Mouse (Mus musculus): ENCODE measurements at regions not wholly inside any gene's neighbourhood (a gene's known extent, or its start where the extent isn't known, plus 50 kb on each side); places are given as distances from the start of the nearest gene placed in this dataset.

- in situ Hi-C loops (cut with MboI, MseI) = no loop called here
Observed at GRCm38 (mm10) chr13:57189246-57189645, 293.5 kb upstream of the Trpc7 start.

- in situ Hi-C loops (cut with MboI, MseI) = no loop called here
Observed at GRCm38 (mm10) chr13:57186168-57186567, 290.4 kb upstream of the Trpc7 start.

- in situ Hi-C loops (cut with MboI, MseI) = no loop called here
Observed at GRCm38 (mm10) chr13:57170180-57170579, 274.4 kb upstream of the Trpc7 start.

- in situ Hi-C loops (cut with MboI, MseI) = no loop called here
Observed at GRCm38 (mm10) chr13:57169621-57170020, 273.8 kb upstream of the Trpc7 start.

GRCm38 (mm10) chr13:57165367-57165766, 269.6 kb upstream of the Trpc7 start:
- in situ Hi-C loops (cut with MboI, MseI) = no loop called here

GRCm38 (mm10) chr13:57152787-57153186, 257.0 kb upstream of the Trpc7 start:
- in situ Hi-C loops (cut with MboI, MseI) = no loop called here

- in situ Hi-C loops (cut with MboI, MseI) = no loop called here
Observed at GRCm38 (mm10) chr13:57147623-57148022, 251.8 kb upstream of the Trpc7 start.

GRCm38 (mm10) chr13:57146708-57147107, 250.9 kb upstream of the Trpc7 start:
- in situ Hi-C loops (cut with MboI, MseI) = no loop called here

- in situ Hi-C loops (cut with MboI, MseI) = no loop called here
Observed at GRCm38 (mm10) chr13:57145782-57146181, 250.0 kb upstream of the Trpc7 start.

- in situ Hi-C loops (cut with MboI, MseI) = no loop called here
Observed at GRCm38 (mm10) chr13:57142851-57143250, 247.1 kb upstream of the Trpc7 start.

GRCm38 (mm10) chr13:57142441-57142840, 246.6 kb upstream of the Trpc7 start:
- in situ Hi-C loops (cut with MboI, MseI) = no loop called here

- in situ Hi-C loops (cut with MboI, MseI) = no loop called here
Observed at GRCm38 (mm10) chr13:57115936-57116335, 220.1 kb upstream of the Trpc7 start.

GRCm38 (mm10) chr13:57107956-57108355, 212.2 kb upstream of the Trpc7 start:
- in situ Hi-C loops (cut with MboI, MseI) = loop anchor here (5.0 kb wide), 1 partner anchor 81 kb away; no protein-coding TSS in a partner anchor

- in situ Hi-C loops (cut with MboI, MseI) = no loop called here
Observed at GRCm38 (mm10) chr13:57099601-57100000, 203.8 kb upstream of the Trpc7 start.

- in situ Hi-C loops (cut with MboI, MseI) = no loop called here
Observed at GRCm38 (mm10) chr13:57091886-57092285, 196.1 kb upstream of the Trpc7 start.

GRCm38 (mm10) chr13:57089381-57090075, 193.7 kb upstream of the Trpc7 start:
- in situ Hi-C loops (cut with MboI, MseI) = no loop called here

GRCm38 (mm10) chr13:57087966-57088365, 192.2 kb upstream of the Trpc7 start:
- in situ Hi-C loops (cut with MboI, MseI) = no loop called here

- in situ Hi-C loops (cut with MboI, MseI) = no loop called here
Observed at GRCm38 (mm10) chr13:57087398-57087797, 191.6 kb upstream of the Trpc7 start.

- in situ Hi-C loops (cut with MboI, MseI) = no loop called here
Observed at GRCm38 (mm10) chr13:57083751-57084150, 188.0 kb upstream of the Trpc7 start.

GRCm38 (mm10) chr13:57070479-57070878, 174.7 kb upstream of the Trpc7 start:
- in situ Hi-C loops (cut with MboI, MseI) = no loop called here

- in situ Hi-C loops (cut with MboI, MseI) = no loop called here
Observed at GRCm38 (mm10) chr13:57061656-57062055, 165.9 kb upstream of the Trpc7 start.

- in situ Hi-C loops (cut with MboI, MseI) = no loop called here
Observed at GRCm38 (mm10) chr13:57061074-57061473, 165.3 kb upstream of the Trpc7 start.

- in situ Hi-C loops (cut with MboI, MseI) = no loop called here
Observed at GRCm38 (mm10) chr13:57056786-57057185, 161.0 kb upstream of the Trpc7 start.

Data from T-helper 1 cell (primary cell).